Mouse (Mus musculus) intestine, postnatal 0 days (tissue): ENCODE measurements around the gene Atp8b2. TPM values are rescaled to one million over a fixed set of nuclear protein-coding genes. Genes with fewer than 3 reads are reported as not detected.

Experiments
- ATAC-seq: fragments of 200-750 bp; cut with Nextera tagmentation; 2 replicates; pipeline ENCODE4 v1.8.0; 2017; ENCODE audit warnings: mild to moderate bottlenecking, moderate TSS enrichment, moderate library complexity
- H3K27ac ChIP-seq: fragments of 300-500 bp; sonication (generic); 2 replicates; pipeline ENCODE4 v1.5.1; 2014; ENCODE audit warnings: mild to moderate bottlenecking, low read depth, low read length, moderate library complexity
- H3K27me3 ChIP-seq: fragments of 300-500 bp; sonication (generic); replicated peaks from 2 replicates; pipeline ENCODE4 v1.6.1; 2014; ENCODE audit warnings: low read length, mixed read lengths; ENCODE audit not compliant: control insufficient read depth, insufficient read depth
- H3K36me3 ChIP-seq: fragments of 300-500 bp; sonication (generic); 2 replicates; pipeline ENCODE4 v1.6.1; 2014; ENCODE audit warnings: mild to moderate bottlenecking, moderate library complexity; ENCODE audit not compliant: control insufficient read depth, insufficient read depth
- H3K4me1 ChIP-seq: fragments of 300-500 bp; sonication (generic); replicated peaks from 2 replicates; pipeline ENCODE4 v1.6.1; 2014; ENCODE audit warnings: antibody characterized with exemption, low read length, mixed read lengths; ENCODE audit not compliant: control insufficient read depth, insufficient read depth
- H3K4me2 ChIP-seq: fragments of 300-500 bp; sonication (generic); replicated peaks from 2 replicates; pipeline ENCODE4 v1.6.1; 2014; ENCODE audit warnings: low read depth, mild to moderate bottlenecking, moderate library complexity
- H3K4me3 ChIP-seq: fragments of 300-500 bp; sonication (generic); 2 replicates; pipeline ENCODE4 v1.5.1; 2014; ENCODE audit warnings: low read depth, low read length
- H3K9ac ChIP-seq: fragments of 300-500 bp; sonication (generic); 2 replicates; pipeline ENCODE4 v1.6.1; 2014; ENCODE audit warnings: mild to moderate bottlenecking, low read depth, low read length
- H3K9me3 ChIP-seq: fragments of 300-500 bp; sonication (generic); 2 replicates; pipeline ENCODE4 v1.6.1; 2016; ENCODE audit warnings: mixed run types; ENCODE audit not compliant: control insufficient read depth
- CTCF ChIP-seq: sonication (generic); IDR thresholded peaks from 2 replicates; pipeline ENCODE4 v1.5.1; 2016; ENCODE audit warnings: low read depth, mild to moderate bottlenecking, control low read depth, antibody characterized with exemption, moderate library complexity
- WGBS: fragments of 180-500 bp; shearing (Covaris S2); extraction: QIAGEN DNeasy Blood & Tissue Kit; methylation state at CpG from one replicate; pipeline ENCODE4 v1.1.7; 2014; 5-methylcytosine and 5-hydroxymethylcytosine counted together
- polyA plus RNA-seq: library from polyadenylated mRNA; unstranded; fragments of >200 nt; fragmentation: Nextera tagmentation; extraction: Ambion mirVana; gene quantifications from 2 replicates; pipeline ENCODE4 v1.2.1, GENCODE M21; 2015

Atp8b2 gene
- polyA plus RNA-seq, 1 experiment from 2014 or later: 2.4 TPM

DNA sequence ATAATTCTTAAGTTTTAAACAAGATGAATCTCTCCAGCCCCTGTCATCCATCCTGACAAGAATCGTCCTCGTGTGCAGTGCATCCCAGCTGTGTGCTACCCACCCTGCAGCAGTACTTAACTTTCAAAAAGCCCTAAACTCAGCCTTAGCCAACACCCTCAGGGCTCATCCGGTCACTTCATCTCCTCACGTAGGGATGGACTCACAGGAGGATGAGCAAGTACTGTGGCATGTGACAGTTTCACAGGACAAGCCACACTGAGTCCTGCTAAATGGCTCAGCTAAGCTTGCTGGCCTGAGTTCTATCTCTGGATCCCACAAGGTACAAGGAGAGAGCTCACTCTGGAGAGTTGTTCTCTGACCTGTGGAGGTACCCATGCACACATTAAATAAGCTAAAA lies 34.4 kb downstream of the Atp8b2 start:
- 56% methylated on average over 4 of the region's 4 CpGs for WGBS
- no peaks in the 10 kb centered on the region for H3K4me1 ChIP-seq
- H3K4me2 ChIP-seq: no peak overlapping the region
- no peaks in the 10 kb centered on the region; the same call in 1 of the 2 replicates for H3K36me3 ChIP-seq
- no peak overlapping the region for H3K4me3 ChIP-seq
- ATAC-seq: no peak
- H3K9me3 ChIP-seq: no peaks in the 10 kb centered on the region
- no peak overlapping the region for H3K9ac ChIP-seq
- TF ChIP-seq CTCF: no peak
- H3K27me3 ChIP-seq: no peaks in the 10 kb centered on the region
- no peak overlapping the region for H3K27ac ChIP-seq

DNA sequence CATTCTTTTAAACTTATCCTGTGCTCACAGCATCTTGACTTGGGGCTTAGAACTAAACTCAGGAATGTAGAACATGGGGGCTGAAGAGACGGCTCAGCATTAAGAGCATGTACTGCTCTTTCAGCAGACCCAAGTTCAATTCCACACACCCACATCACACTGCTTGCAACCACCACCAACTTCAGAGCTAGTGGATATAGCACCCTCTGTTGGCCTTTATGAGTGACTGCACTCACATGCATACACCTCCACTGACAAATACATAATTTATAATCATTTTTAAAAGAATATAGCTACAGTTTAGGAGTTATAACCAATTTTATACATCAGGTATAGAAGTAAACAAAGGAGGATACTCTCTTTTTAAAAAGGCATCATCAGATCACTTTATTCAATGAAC lies 36.9 kb downstream of the Atp8b2 start:
- WGBS: 90% methylated on average over 1 of the region's 1 CpGs

GRCm38 (mm10) chr3:89920711-89921110 lies 42.6 kb downstream of the Atp8b2 start:
- Histone ChIP-seq H3K27ac (no peak overlapping the region), H3K9ac (no peak overlapping the region), H3K4me3 (no peak overlapping the region), H3K36me3 (no peaks in the 10 kb centered on the region), H3K9me3 (no peaks in the 10 kb centered on the region), H3K4me1 (no peaks in the 10 kb centered on the region), H3K27me3 (no peaks in the 10 kb centered on the region), H3K4me2 (no peak overlapping the region)
- ATAC-seq: no peak
- TF ChIP-seq CTCF: no peak
- WGBS: 60% methylated on average over 6 of the region's 6 CpGs

More for the DNA sequence above, 36.9 kb downstream of the Atp8b2 start:
- no peak overlapping the region for H3K27ac ChIP-seq
- no peak overlapping the region for H3K4me3 ChIP-seq
- H3K4me2 ChIP-seq: no peak overlapping the region
- no peaks in the 10 kb centered on the region for H3K27me3 ChIP-seq
- no peaks in the 10 kb centered on the region; the same call in 1 of the 2 replicates for H3K36me3 ChIP-seq
- TF ChIP-seq CTCF: peak; percentile 42; the same call in 1 of the 2 replicates
- H3K9ac ChIP-seq: no peak overlapping the region
- H3K9me3 ChIP-seq: no peaks in the 10 kb centered on the region
- ATAC-seq: no peak
- no peaks in the 10 kb centered on the region for H3K4me1 ChIP-seq

GRCm38 (mm10) chr3:89917408-89917807 lies 45.9 kb downstream of the Atp8b2 start:
- no peak overlapping the region for H3K9ac ChIP-seq
- no peak overlapping the region for H3K4me3 ChIP-seq
- ATAC-seq: no peak
- no peaks in the 10 kb centered on the region for H3K27me3 ChIP-seq
- H3K4me2 ChIP-seq: no peak overlapping the region
- no peak for TF ChIP-seq CTCF
- H3K9me3 ChIP-seq: no peaks in the 10 kb centered on the region
- WGBS: 55% methylated on average over 3 of the region's 3 CpGs
- no peaks in the 10 kb centered on the region for H3K36me3 ChIP-seq
- H3K4me1 ChIP-seq: 0 out of 2 replicates have a peak, but pooled peaks cover 4% of the 10 kb centered on the region
- H3K27ac ChIP-seq: no peak overlapping the region

GRCm38 (mm10) chr3:89916622-89917021 lies 46.7 kb downstream of the Atp8b2 start:
- Histone ChIP-seq H3K36me3 (no peaks in the 10 kb centered on the region), H3K4me2 (no peak overlapping the region), H3K27ac (no peak overlapping the region), H3K9me3 (no peaks in the 10 kb centered on the region), H3K27me3 (0 out of 2 replicates have a peak, but pooled peaks cover 4% of the 10 kb centered on the region), H3K4me3 (no peak overlapping the region), H3K4me1 (0 out of 2 replicates have a peak, but pooled peaks cover 5% of the 10 kb centered on the region), H3K9ac (no peak overlapping the region)
- 45% methylated on average over 1 of the region's 1 CpGs for WGBS
- TF ChIP-seq CTCF: no peak
- no peak for ATAC-seq

DNA sequence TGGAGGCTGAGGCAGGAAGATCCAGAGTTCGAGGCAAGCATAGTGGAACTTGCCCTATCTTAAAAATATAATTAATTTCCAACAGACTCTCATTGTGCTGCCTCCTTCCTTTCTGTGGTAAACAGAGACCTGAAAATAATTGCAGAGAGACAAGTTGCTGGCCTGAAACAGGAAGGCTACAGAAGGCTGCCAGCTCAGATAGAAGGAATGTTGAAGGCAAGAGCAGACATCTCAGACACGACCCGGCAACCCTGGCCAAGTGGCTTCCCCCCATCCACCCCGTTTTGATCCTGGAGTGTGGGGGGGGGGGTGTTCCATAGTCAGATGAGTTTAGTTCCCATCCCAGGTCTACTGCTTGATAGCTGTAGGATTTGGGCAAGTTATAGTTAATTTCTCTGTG lies 48.6 kb downstream of the Atp8b2 start:
- Histone ChIP-seq H3K4me2 (no peak overlapping the region), H3K9ac (no peak overlapping the region), H3K27me3 (0 out of 2 replicates have a peak, but pooled peaks cover 4% of the 10 kb centered on the region), H3K4me1 (0 out of 2 replicates have a peak, but pooled peaks cover 5% of the 10 kb centered on the region), H3K4me3 (no peak overlapping the region), H3K27ac (no peak overlapping the region), H3K36me3 (no peaks in the 10 kb centered on the region), H3K9me3 (no peaks in the 10 kb centered on the region)
- TF ChIP-seq CTCF: no peak
- no peak for ATAC-seq
- WGBS: 65% methylated on average over 4 of the region's 4 CpGs
